Mouse (Mus musculus) A20 (cell line): ENCODE measurements at regions not wholly inside any gene's neighbourhood (a gene's known extent, or its start where the extent isn't known, plus 50 kb on each side); places are given as distances from the start of the nearest gene placed in this dataset.

Experiments
- DNase-seq: peaks from one replicate; pipeline ENCODE4 v3.0.0-alpha.2; 2011; ENCODE audit warnings: low read depth, low spot score

GRCm38 (mm10) chr14:46529086-46529715 lies 138.7 kb upstream of the Bmp4 start:
- no peak for DNase-seq

- no peak for DNase-seq
Measured at GRCm38 (mm10) chr14:46517258-46517657, 126.8 kb upstream of the Bmp4 start.

- DNase-seq = no peak
Measured at GRCm38 (mm10) chr14:46516285-46516684, 125.8 kb upstream of the Bmp4 start.

DNA sequence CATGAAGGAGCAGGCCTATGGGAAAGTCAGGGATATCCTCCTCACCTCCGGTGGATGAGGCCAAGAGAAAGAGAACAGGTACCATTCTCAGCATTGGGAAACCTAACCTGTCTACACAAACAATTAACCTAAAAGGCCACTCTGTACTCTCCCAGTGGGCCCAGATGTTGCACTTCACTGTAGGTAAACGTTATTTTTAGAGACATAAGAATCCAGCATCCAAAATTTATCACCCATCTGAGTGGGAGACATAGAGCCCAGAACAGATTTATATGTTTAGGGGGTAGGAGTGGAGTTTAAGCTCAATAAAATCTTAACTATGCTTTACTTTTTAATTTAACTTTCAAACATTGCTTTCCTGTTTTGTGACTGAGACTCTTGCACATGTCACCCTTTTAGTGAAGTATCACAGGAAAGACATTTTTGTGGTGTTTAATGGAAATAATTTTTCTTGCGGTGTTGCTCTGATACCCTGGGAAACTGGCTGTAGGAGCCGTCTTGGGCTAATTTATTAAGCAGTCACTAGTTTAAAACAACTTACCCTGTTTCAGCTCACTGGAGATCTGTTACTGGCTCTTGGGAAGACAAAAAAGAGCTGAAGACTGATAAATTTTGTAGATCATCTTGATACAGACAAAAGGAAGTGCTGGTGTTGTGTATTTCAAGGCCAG lies 123.9 kb upstream of the Bmp4 start:
- DNase-seq = no peak

- DNase-seq = no peak
Measured at GRCm38 (mm10) chr14:46512118-46512517, 121.6 kb upstream of the Bmp4 start.

DNA sequence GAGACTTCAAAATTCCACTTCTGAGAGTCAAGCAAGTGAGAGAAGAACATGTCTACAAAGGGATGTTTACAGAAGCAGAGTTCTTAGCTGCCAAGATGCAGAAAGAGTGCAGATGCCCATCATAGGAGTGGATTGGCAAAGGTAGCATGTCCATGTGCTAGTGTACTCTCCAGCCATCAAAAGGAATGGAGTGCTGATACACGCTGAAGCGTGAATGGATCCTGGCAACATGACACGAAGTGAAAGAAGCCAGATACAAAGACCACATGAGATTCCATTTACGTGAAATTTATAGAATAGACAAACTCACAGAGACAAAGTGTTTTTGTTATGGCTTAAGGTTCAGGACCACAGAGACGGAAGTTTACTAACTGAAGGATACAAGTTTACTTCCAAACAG lies 118.4 kb upstream of the Bmp4 start:
- DNase-seq = no peak

DNA sequence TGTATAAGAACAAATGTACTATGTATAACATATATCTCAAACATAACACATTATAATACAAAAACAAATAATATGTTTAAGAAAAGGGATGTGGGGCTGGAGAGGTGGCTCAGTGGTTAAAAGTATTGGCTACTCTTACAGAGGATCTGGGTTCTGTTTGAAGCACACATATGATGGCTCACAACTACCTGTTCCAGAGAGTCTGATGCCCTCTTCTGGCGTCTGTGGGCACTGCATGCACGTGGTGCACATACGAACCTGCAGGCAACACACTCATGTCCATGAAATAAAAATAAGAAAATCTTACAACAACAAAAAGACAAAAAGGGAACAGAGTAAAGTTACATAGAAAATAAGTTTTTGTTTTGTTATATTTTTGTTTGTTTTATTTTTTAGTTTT lies 114.8 kb upstream of the Bmp4 start:
- no peak for DNase-seq

- no peak for DNase-seq
Measured at GRCm38 (mm10) chr14:46491601-46492000, 101.1 kb upstream of the Bmp4 start.

DNA sequence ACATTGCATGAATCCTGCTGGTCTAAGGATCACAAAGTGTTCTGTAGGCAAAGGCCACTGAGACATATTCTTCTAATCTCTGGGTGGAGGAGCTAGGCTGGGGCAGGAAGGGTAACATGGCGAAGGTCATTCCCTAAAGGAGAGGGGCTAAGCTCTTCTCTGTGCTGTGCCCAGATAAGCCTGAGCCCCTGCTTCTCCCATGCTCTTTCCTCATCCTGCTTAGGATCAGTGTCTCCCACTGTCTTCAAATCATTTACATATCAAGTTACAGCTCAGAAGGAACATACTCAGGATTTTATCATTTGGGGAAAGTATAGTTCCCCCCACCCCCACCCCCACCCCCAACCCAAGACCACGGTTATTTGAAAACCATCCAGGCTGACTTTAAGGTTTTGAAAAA lies 100.7 kb upstream of the Bmp4 start:
- no peak for DNase-seq

DNA sequence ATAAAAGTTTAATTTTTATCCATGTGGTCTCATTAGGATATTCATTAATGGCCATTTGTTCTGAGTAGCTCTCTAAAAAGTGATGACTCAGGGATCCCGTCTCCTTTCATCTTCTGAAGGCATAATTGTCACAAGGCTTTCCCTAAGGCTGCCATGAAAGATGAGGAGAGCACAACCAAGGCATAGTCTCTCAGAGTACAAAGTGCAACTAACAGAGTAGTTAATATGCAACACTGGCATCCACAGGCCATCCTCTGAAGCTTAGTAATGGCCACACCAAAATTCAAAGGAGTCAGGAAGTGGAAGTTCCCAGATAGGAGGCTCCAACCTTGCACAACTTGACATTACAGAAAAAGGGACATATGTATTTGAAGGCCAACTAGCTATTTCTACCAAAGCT lies 97.1 kb upstream of the Bmp4 start:
- DNase-seq = no peak

DNA sequence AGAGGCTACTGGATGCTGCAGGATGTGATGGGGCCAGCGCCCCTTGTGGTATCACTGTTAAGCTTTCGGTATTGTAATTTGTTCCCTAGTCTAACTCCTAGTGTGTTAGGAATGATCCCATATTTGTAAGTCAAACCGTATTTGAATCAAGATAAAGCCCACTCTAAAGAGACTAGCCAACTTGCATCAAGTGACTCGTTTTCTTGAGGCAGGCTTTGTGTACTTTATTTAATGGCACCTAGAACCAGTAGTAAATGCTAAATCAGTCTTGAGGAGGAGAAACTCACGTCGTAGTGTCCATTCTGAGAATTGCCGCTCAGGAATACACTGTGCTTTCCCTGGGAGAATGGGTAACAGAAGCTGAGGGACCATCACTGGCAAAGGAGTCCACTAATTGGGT lies 89.9 kb upstream of the Bmp4 start:
- DNase-seq = no peak

DNA sequence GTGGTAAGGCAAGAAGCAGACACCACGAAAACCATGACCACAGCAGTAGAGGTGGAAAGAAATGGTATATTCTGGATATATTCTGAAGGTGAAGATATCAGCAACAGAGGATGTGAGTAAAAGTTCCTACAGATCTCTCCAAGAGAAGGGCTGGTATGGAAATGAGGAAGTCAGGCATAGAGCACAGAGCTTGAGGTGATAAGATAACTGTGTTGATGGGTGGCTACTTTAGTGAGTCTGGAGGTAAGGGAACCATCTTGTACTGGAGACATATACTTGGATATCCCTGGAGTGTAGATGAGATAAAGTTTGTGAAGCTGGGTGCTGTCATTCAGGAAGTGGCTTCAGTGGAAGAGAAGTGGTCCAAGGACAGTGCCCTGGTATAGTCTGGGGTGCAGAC lies 85.5 kb upstream of the Bmp4 start:
- DNase-seq = no peak

GRCm38 (mm10) chr14:46462967-46463366 lies 72.5 kb upstream of the Bmp4 start:
- DNase-seq = no peak

DNA sequence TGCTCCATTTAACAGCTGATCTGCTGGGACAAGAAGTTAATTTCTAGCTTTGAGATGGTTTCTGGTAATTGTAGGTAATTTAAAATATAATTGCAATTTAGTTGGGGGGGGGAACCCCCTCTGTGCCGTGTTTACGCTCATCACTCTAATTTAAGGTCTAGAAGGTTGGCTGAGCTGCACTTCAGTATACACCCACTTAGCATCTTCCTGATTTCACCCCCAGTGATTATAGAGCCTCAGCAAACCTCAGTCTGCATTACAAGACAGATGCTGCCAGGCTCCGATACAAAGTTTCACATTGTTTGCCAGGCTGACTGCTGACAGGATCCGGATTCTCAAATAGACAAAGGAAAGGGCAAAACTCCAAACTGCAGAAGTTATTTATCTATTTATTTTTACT lies 71.5 kb upstream of the Bmp4 start:
- no peak for DNase-seq

DNA sequence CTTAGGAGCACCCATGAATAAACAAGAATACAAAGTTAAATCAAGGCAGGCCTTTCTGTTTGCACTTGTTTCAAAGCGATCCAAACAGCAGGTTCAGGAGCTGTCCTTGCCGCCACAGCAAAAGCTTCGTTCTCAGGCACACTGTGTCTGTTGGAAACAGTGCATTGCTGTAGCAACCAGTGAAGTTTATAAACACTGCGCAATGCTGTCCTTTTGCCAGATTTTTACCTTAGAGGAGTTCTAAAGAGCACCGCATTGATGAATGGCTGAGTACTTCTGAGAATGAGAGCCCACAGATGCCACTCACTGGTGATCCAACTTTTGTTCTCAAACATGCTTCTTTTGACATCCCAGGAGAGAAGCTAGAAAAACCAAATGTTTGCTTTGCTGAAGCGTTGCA lies 64.0 kb upstream of the Bmp4 start:
- no peak for DNase-seq

DNA sequence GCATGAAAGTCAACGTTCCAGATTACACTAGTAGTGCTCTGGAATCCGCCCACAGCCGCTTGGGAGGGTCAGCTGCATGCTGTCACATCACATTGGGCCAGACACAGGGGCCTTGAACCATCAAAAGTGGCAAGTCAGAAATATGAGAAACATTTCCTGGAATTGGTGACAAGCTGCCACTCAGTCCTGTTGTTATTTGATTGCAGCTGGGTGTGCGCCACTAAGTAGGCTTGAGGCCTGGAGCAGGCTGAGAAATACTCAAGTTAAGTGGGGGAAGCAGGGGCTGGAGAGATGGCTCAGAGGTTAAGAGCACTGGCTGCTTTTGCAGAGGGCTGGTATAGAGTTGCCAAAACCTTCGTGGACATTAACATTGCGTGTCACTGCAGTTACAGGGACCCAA lies 51.2 kb upstream of the Bmp4 start:
- no peak for DNase-seq
